Mouse (Mus musculus): ENCODE results near the gene Esf1. TPM values are rescaled to one million over a fixed set of nuclear protein-coding genes. Genes with fewer than 3 reads are reported as not detected.
"Not testable (repeated sequence)": the region's sequence is repeated elsewhere in the genome, so short reads cannot be mapped to it uniquely, and the experiment has no call there.

Esf1 gene
- polyA plus RNA-seq, 1 experiment, result 11.8 TPM

GRCm38 (mm10) chr2:140084245-140084644 lies 86.1 kb downstream of the Esf1 start:
- TF ChIP-seq CTCF (IDR thresholded peaks at IDR 0.05; ENCODE audit: borderline replicate concordance, extremely low read depth, insufficient read depth, insufficient read length) (no peak), POLR2A (IDR thresholded peaks at IDR 0.05; ENCODE audit: borderline replicate concordance, extremely low read depth, insufficient read depth, insufficient read length, poor library complexity, severe bottlenecking) (no peak)
- DNase-seq (ENCODE audit: low read depth), result no peak

GRCm38 (mm10) chr2:140080747-140081577 lies 89.4 kb downstream of the Esf1 start:
- no peak for DNase-seq (ENCODE audit: low read depth)
- TF ChIP-seq CTCF (IDR thresholded peaks at IDR 0.05; ENCODE audit: borderline replicate concordance, extremely low read depth, insufficient read depth, insufficient read length) (no peak), POLR2A (IDR thresholded peaks at IDR 0.05; ENCODE audit: borderline replicate concordance, extremely low read depth, insufficient read depth, insufficient read length, poor library complexity, severe bottlenecking) (no peak)

GRCm38 (mm10) chr2:140079284-140079683 lies 91.1 kb downstream of the Esf1 start:
- not testable (repeated sequence) for DNase-seq (ENCODE audit: low read depth)

GRCm38 (mm10) chr2:140078600-140079280 lies 91.6 kb downstream of the Esf1 start:
- TF ChIP-seq CTCF (IDR thresholded peaks at IDR 0.05; ENCODE audit: borderline replicate concordance, extremely low read depth, insufficient read depth, insufficient read length) (no peak), POLR2A (IDR thresholded peaks at IDR 0.05; ENCODE audit: borderline replicate concordance, extremely low read depth, insufficient read depth, insufficient read length, poor library complexity, severe bottlenecking) (no peak)
- DNase-seq (ENCODE audit: low read depth), result no peak

- TF ChIP-seq POLR2A (IDR thresholded peaks at IDR 0.05; ENCODE audit: borderline replicate concordance, extremely low read depth, insufficient read depth, insufficient read length, poor library complexity, severe bottlenecking) (no peak), CTCF (IDR thresholded peaks at IDR 0.05; ENCODE audit: borderline replicate concordance, extremely low read depth, insufficient read depth, insufficient read length) (no peak)
- no peak for DNase-seq (ENCODE audit: low read depth)
Observed at GRCm38 (mm10) chr2:140077476-140077875, 92.9 kb downstream of the Esf1 start.

- no peak for DNase-seq (ENCODE audit: low read depth)
- TF ChIP-seq CTCF (IDR thresholded peaks at IDR 0.05; ENCODE audit: borderline replicate concordance, extremely low read depth, insufficient read depth, insufficient read length) (no peak), POLR2A (IDR thresholded peaks at IDR 0.05; ENCODE audit: borderline replicate concordance, extremely low read depth, insufficient read depth, insufficient read length, poor library complexity, severe bottlenecking) (no peak)
Observed at GRCm38 (mm10) chr2:140075150-140075549, 95.2 kb downstream of the Esf1 start.

Other genes with a start within 250 kb of the Esf1 start
- 9.2 and 9.5 TPM in 2 replicates for gene Tasp1, start 103.8 kb downstream of the Esf1 start, polyA plus RNA-seq (2012; rRNA removed)
- not detected in 2 replicates for gene Gm17374, start 18.5 kb downstream of the Esf1 start, polyA plus RNA-seq (2012; rRNA removed)
- 26.8 and 28.8 TPM in 2 replicates for gene Ndufaf5, start 85 bp upstream of the Esf1 start, polyA plus RNA-seq (2012; rRNA removed)
- gene Sel1l2, start 219.1 kb upstream of the Esf1 start, polyA plus RNA-seq (2012; rRNA removed), result not detected in 2 replicates
- gene Macrod2, start 224.7 kb upstream of the Esf1 start, polyA plus RNA-seq (2012; rRNA removed), result 13.8 and 24.1 TPM in 2 replicates